Mouse (Mus musculus): Measurements from ENCODE around the gene Gpr149. TPM values are rescaled to one million over a fixed set of nuclear protein-coding genes. Genes with fewer than 3 reads are reported as not detected.

Gpr149 gene
- polyA plus RNA-seq, 1 experiment from 2014 or later, result 0.57 TPM

Other genes with a start within 250 kb of the Gpr149 start
- gene Dhx36, start 98.1 kb downstream of the Gpr149 start, polyA plus RNA-seq (2014; fragmentation: Nextera tagmentation; extraction: Ambion mirVana), result 56.4 and 56.8 TPM in 2 replicates

Measured in hindbrain, embryonic 11.5 days (tissue).